Mouse (Mus musculus): ENCODE data around the gene Gck. TPM values are rescaled to one million over a fixed set of nuclear protein-coding genes. Genes with fewer than 3 reads are reported as not detected.

Gene Gck
- polyA plus RNA-seq, 1 experiment from 2014 or later: 3.4 TPM

- H3K4me2 ChIP-seq: no peak overlapping the region
- H3K36me3 ChIP-seq: peaks cover 45% of the 10 kb centered on the region
- 90% methylated on average over 16 of the region's 16 CpGs for WGBS
- H3K9me3 ChIP-seq: no peaks in the 10 kb centered on the region
- H3K27ac ChIP-seq: no peak overlapping the region
- H3K27me3 ChIP-seq (replicated peaks): no peaks in the 10 kb centered on the region
- H3K4me3 ChIP-seq (replicated peaks): no peak overlapping the region
- H3K4me1 ChIP-seq: no peaks in the 10 kb centered on the region
- ATAC-seq (ENCODE audit: insufficient read depth, low FRiP score, low read depth): no peak
- H3K9ac ChIP-seq: no peak overlapping the region
Measured at GRCm38 (mm10) chr11:5869331-5869730, 80.5 kb downstream of the Gck start.

GRCm38 (mm10) chr11:5868324-5868723, 81.6 kb downstream of the Gck start:
- H3K9me3 ChIP-seq: no peaks in the 10 kb centered on the region
- ATAC-seq (ENCODE audit: insufficient read depth, low FRiP score, low read depth): no peak
- no peak overlapping the region for H3K4me2 ChIP-seq
- H3K27ac ChIP-seq: no peak overlapping the region
- no peak overlapping the region for H3K9ac ChIP-seq
- no peak overlapping the region for H3K4me3 ChIP-seq (replicated peaks)
- 90% methylated on average over 12 of the region's 12 CpGs for WGBS
- no peaks in the 10 kb centered on the region for H3K4me1 ChIP-seq
- H3K36me3 ChIP-seq: peaks cover 35% of the 10 kb centered on the region
- no peaks in the 10 kb centered on the region for H3K27me3 ChIP-seq (replicated peaks)

- no peaks in the 10 kb centered on the region for H3K27me3 ChIP-seq (replicated peaks)
- no peak overlapping the region for H3K4me2 ChIP-seq
- no peak overlapping the region for H3K9ac ChIP-seq
- WGBS: 74% methylated on average over 2 of the region's 2 CpGs
- H3K27ac ChIP-seq: no peak overlapping the region
- no peaks in the 10 kb centered on the region for H3K9me3 ChIP-seq
- H3K36me3 ChIP-seq: peaks cover 24% of the 10 kb centered on the region
- H3K4me1 ChIP-seq: peaks cover 10% of the 10 kb centered on the region
- no peak overlapping the region for H3K4me3 ChIP-seq (replicated peaks)
- no peak for ATAC-seq (ENCODE audit: insufficient read depth, low FRiP score, low read depth)
Measured at GRCm38 (mm10) chr11:5867196-5867595, 82.7 kb downstream of the Gck start.

DNA sequence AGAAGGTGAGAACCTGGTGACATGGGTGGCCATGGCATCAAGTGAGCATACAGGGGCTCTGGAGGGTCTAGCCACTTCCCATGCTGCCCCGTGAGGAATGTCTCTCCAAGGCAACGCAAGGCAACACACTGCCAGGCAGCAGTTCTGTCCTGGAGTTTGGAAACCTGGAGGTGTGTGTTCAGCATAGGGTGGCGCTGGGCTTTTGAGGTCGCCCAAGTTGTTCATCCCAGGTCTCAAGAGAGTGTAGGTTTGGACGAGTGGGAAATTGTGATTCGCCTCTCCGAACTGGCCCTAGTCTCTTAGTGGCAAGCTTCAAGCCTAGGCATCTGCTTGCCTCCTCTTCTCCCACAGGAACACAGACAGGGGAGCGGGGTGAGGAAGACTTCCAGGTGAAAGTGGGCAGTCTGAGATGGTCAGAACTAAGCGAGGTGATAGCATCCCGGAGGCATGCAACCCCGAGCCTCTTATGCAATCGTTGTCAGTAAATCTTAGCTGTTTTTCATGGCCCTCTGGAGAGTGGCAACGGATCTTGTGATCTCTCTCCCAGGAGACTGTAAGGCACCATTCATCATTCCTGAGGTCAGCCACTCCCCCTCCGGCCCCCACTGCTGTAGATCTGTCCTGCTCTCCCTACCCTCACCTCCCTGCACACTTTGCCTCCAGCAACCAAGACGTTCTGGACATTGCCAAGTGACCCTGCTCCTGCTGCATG, 87.3 kb downstream of the Gck start:
- no peak for ATAC-seq (ENCODE audit: insufficient read depth, low FRiP score, low read depth)
- no peak overlapping the region for H3K27ac ChIP-seq

DNA sequence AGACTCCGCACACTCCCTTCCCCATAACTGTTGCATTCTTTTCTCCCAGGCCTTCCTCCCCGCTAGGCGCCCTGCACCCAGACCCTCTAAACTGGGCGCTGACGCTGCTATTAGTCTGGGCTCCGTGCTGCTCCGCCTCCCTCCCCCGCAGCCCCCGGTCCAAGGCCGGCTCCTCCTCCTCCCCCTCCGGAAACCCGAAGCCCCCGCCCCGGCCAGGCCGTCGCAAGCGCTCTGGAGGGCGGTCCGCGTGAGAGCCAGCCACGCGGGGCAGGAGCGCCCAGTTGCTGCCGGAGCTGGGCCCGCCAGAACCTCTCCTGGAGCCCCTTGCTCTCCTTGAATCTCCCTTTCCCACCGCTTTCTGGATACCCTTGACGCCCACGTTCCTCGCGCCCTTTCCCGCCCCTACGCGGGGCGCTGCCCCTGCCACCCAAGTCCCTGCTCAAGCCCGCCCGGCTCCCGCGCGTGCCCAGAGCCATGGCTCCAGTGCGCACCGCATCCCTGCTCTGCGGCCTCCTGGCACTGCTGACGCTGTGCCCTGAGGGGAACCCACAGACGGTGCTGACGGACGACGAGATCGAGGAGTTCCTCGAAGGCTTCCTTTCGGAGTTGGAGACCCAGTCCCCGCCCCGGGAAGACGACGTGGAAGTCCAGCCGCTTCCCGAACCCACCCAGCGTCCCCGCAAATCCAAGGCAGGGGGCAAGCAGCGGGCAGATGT, 88.0 kb downstream of the Gck start, which contains the start of gene Aebp1:
Gene Aebp1 (plus strand): TSS at position 270 of the 716 bp plus-strand sequence.
- WGBS: 2% methylated on average over 49 of the region's 59 CpGs
- Histone ChIP-seq H3K27ac (no peak within 1 kb of the TSS), H3K9me3 (no peaks in the 10 kb centered on the region)

More for the DNA sequence above, 87.3 kb downstream of the Gck start:
- Histone ChIP-seq H3K27me3 (replicated peaks) (no peaks in the 10 kb centered on the region; the same call in 1 of the 2 replicates), H3K9me3 (no peaks in the 10 kb centered on the region), H3K36me3 (no peaks in the 10 kb centered on the region; the same call in 1 of the 2 replicates), H3K4me1 (peaks cover 21% of the 10 kb centered on the region), H3K4me3 (replicated peaks) (peak overlapping the region; percentile 51), H3K4me2 (peak overlapping the region; percentile 87), H3K9ac (peak overlapping the region; percentile 41; the same call in 1 of the 2 replicates)
- 17% methylated on average over 15 of the region's 15 CpGs for WGBS

GRCm38 (mm10) chr11:5860639-5861038, 89.2 kb downstream of the Gck start:
- H3K9me3 ChIP-seq: no peaks in the 10 kb centered on the region
- no peak overlapping the region for H3K27ac ChIP-seq
- no peak overlapping the region for H3K4me2 ChIP-seq
- H3K4me1 ChIP-seq: peaks cover 21% of the 10 kb centered on the region
- no peaks in the 10 kb centered on the region; the same call in 1 of the 2 replicates for H3K36me3 ChIP-seq
- H3K27me3 ChIP-seq (replicated peaks): no peaks in the 10 kb centered on the region; the same call in 1 of the 2 replicates
- no peak overlapping the region for H3K9ac ChIP-seq
- WGBS: 51% methylated on average over 6 of the region's 6 CpGs
- ATAC-seq (ENCODE audit: insufficient read depth, low FRiP score, low read depth): no peak
- H3K4me3 ChIP-seq (replicated peaks): no peak overlapping the region

More for the DNA sequence above, 88.0 kb downstream of the Gck start, which contains the start of gene Aebp1:
- peak; percentile 63; the same call in 1 of the 2 replicates for ATAC-seq (ENCODE audit: insufficient read depth, low FRiP score, low read depth)
- H3K27me3 ChIP-seq (replicated peaks): no peaks in the 10 kb centered on the region; the same call in 1 of the 2 replicates
- no peaks in the 10 kb centered on the region; the same call in 1 of the 2 replicates for H3K36me3 ChIP-seq
- H3K4me3 ChIP-seq (replicated peaks): peak within 1 kb of the TSS; percentile 51
- H3K4me1 ChIP-seq: peaks cover 21% of the 10 kb centered on the region
- peak within 1 kb of the TSS; percentile 41 for H3K9ac ChIP-seq
- peak within 1 kb of the TSS; percentile 87 for H3K4me2 ChIP-seq

GRCm38 (mm10) chr11:5859883-5860550, 89.9 kb downstream of the Gck start:
- Histone ChIP-seq H3K36me3 (no peaks in the 10 kb centered on the region), H3K4me1 (peaks cover 21% of the 10 kb centered on the region), H3K9me3 (no peaks in the 10 kb centered on the region), H3K9ac (no peak overlapping the region), H3K27ac (no peak overlapping the region), H3K4me3 (replicated peaks) (no peak overlapping the region), H3K4me2 (no peak overlapping the region), H3K27me3 (replicated peaks) (no peaks in the 10 kb centered on the region; the same call in 1 of the 2 replicates)
- WGBS: 86% methylated on average over 13 of the region's 13 CpGs
- ATAC-seq (ENCODE audit: insufficient read depth, low FRiP score, low read depth): no peak

DNA sequence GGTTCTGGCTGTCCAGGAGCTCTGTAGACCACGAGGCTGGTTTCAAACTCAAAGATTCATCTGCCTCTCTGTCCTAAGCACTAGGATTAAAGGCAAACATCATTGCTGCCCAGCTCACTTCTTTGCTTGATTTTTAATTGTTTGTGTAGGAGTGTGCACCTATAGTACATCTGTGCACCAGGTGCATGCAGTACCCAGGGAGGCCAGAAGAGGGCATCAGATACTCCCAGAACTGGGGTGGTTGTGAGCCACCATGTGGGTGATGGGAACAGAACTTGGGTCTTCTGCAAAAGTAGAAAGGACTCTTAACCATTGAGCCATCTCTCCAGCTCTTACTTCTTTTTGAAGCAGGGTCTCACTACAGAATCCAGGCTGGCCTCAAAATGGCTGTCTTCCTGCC, 91.2 kb downstream of the Gck start:
- Histone ChIP-seq H3K9ac (no peak overlapping the region), H3K4me3 (replicated peaks) (no peak overlapping the region), H3K4me2 (no peak overlapping the region), H3K4me1 (peaks cover 21% of the 10 kb centered on the region), H3K36me3 (no peaks in the 10 kb centered on the region), H3K27me3 (replicated peaks) (no peaks in the 10 kb centered on the region; the same call in 1 of the 2 replicates), H3K9me3 (no peaks in the 10 kb centered on the region), H3K27ac (no peak overlapping the region)
- WGBS: 82% methylated on average over 1 of the region's 1 CpGs
- ATAC-seq (ENCODE audit: insufficient read depth, low FRiP score, low read depth): no peak

GRCm38 (mm10) chr11:5856479-5857130, 93.3 kb downstream of the Gck start:
- Histone ChIP-seq H3K27me3 (replicated peaks) (no peaks in the 10 kb centered on the region; the same call in 1 of the 2 replicates), H3K36me3 (no peaks in the 10 kb centered on the region), H3K4me2 (no peak overlapping the region), H3K4me3 (replicated peaks) (no peak overlapping the region), H3K4me1 (peaks cover 5% of the 10 kb centered on the region; the same call in 1 of the 2 replicates), H3K27ac (no peak overlapping the region), H3K9ac (no peak overlapping the region), H3K9me3 (no peaks in the 10 kb centered on the region)
- 80% methylated on average over 8 of the region's 8 CpGs for WGBS
- ATAC-seq (ENCODE audit: insufficient read depth, low FRiP score, low read depth): no peak

DNA sequence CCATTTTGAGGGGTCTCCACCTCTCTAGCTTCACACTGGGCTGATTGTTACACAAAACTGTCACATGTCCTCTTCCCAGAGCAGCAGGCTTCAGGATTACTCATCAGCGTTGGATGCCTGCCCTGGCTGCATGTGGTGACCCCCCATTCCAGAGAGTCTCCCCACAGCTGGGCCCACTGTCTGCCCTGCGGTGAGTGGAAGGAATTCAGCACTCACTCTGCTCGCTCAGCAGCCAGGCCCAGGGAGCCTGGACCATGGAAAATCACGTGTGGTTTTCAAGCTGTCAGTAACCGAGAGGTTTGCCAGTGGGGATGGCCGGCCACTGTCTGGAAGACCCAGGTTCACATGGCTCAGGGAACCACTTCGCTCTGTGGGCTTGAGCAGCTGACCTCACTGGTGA, 94.0 kb downstream of the Gck start:
- H3K9me3 ChIP-seq: no peaks in the 10 kb centered on the region
- no peak overlapping the region for H3K4me2 ChIP-seq
- no peak overlapping the region for H3K27ac ChIP-seq
- H3K9ac ChIP-seq: no peak overlapping the region
- no peak overlapping the region for H3K4me3 ChIP-seq (replicated peaks)
- 0 out of 2 replicates have a peak, but pooled peaks have one; percentile 52 for ATAC-seq (ENCODE audit: insufficient read depth, low FRiP score, low read depth)
- WGBS: 26% methylated on average over 7 of the region's 7 CpGs
- peaks cover under 1% of the 10 kb centered on the region; the same call in 1 of the 2 replicates for H3K4me1 ChIP-seq
- no peaks in the 10 kb centered on the region for H3K27me3 ChIP-seq (replicated peaks)
- no peaks in the 10 kb centered on the region for H3K36me3 ChIP-seq

- Histone ChIP-seq H3K27ac (no peak overlapping the region), H3K4me1 (no peaks in the 10 kb centered on the region), H3K4me3 (replicated peaks) (no peak overlapping the region), H3K9ac (no peak overlapping the region), H3K9me3 (no peaks in the 10 kb centered on the region), H3K36me3 (no peaks in the 10 kb centered on the region), H3K4me2 (no peak overlapping the region), H3K27me3 (replicated peaks) (no peaks in the 10 kb centered on the region)
- no peak for ATAC-seq (ENCODE audit: insufficient read depth, low FRiP score, low read depth)
Measured at GRCm38 (mm10) chr11:5855481-5855880, 94.4 kb downstream of the Gck start.
